Mouse (Mus musculus): ENCODE measurements around the gene Itih5.

The Itih5 gene

GRCm38 (mm10) chr2:10153201-10154075 is at the start of gene Itih5:
Gene Itih5 (plus strand): TSS chr2:10153571.
- in situ Hi-C loops (cut with MseI, MboI) = no loop called here

DNA sequence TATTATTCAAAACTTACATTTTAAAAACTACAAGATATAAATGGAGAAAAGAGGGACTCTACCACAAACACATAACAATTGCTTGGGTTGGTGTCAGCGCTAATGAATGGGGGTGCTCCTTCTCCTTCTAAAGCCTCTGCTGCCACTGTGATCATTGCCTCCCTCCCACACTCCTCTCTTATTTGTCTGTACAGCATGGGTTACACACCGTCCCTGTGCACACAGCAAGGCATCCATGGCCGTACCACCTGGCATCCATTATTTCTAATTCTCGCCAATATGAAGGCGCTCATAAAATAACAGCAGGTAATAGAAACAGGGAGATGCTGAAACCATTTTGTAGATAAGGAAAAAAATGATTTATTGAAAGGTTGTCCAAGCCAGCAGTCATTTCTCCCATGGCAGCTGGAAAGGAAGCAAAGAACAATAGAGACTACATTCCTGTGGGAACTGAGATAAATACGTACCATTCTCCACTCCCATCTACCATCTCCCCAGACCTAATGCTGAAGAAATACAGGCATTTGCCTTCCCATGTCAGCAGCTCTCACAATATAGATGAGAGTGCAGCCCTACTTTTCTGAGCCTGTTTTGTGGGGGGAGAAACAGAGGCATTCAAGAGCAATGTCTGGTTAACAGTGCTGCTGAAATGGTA is 44.7 kb upstream of the Itih5 start:
- in situ Hi-C loops (cut with MseI, MboI) = no loop called here

DNA sequence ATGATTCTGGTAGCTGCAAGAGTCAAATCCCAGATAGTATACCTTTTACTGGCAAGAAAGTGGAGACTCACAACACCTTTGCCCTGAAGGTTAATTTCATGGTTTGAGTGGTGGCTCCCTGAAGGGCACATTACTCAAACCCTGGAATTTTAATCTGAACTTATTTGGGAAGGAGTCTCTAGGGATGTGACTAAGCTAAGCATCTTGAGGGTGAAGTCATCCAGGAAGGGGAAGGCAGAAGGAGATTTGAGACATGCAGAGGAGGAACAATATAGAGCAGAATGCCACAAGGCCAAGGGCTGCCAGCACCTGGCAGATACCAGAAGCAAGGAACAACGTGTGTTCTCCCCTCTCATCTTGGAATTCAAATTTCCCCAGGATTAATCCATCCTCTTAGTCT is 34.6 kb upstream of the Itih5 start:
- in situ Hi-C loops (cut with MseI, MboI) = no loop called here

- in situ Hi-C loops (cut with MseI, MboI) = no loop called here
Measured at GRCm38 (mm10) chr2:10119276-10119675, 34.1 kb upstream of the Itih5 start.

- in situ Hi-C loops (cut with MseI, MboI) = no loop called here
Measured at GRCm38 (mm10) chr2:10121826-10122225, 31.5 kb upstream of the Itih5 start.

DNA sequence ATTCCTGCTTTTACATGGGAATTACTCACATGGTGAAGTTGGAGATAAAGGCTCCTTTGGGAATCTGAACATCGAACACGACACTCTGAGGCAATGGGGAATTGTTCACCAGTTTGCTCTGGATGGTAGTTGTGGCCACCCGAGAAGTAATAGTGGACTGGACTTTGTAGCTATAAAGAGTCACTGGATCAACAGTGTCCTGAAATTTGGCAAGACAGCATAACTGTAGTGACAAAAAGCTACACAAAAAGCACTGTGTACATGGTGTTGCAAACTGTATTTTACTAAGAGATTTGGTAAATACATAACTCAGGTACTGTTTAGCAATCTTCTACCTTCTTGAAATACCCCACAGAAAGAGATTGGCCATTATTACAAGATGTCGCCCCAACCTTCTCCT is 27.2 kb upstream of the Itih5 start:
- in situ Hi-C loops (cut with MseI, MboI) = no loop called here

- in situ Hi-C loops (cut with MseI, MboI) = no loop called here
Measured at GRCm38 (mm10) chr2:10127471-10127870, 25.9 kb upstream of the Itih5 start.

GRCm38 (mm10) chr2:10128571-10128970 is 24.8 kb upstream of the Itih5 start:
- in situ Hi-C loops (cut with MseI, MboI) = no loop called here

DNA sequence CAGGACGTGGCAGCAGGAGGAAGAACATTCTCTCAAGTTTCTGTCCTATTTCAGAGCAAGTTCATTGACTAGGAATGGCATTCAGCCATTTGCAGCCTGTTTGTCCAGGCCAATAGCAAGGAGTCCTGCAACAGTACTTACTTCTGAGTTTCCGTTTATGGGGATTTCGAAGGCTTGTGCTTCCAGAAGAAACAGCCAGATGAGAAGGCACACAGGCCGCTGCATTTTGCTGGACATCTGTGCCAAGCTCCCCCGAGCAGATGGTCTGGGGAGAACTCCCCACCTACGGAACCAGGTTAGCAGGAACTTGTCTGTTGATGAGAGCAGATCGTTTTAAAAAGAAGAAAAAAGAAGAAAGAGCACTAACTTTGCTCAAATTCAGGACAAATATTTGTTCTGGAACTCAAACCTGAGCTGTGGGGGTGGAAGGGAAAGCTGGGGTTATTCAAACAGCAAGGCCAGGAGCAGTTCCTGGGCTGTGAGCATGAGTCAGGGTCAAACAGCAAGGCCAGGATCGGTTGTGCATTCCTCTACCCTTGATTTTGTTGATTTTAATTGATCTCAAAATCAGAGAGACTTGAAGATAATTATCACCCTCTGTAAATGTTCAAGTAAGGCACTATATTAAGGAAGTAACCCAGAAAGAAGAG is 22.9 kb upstream of the Itih5 start:
- in situ Hi-C loops (cut with MseI, MboI) = no loop called here

GRCm38 (mm10) chr2:10131296-10131695 is 22.1 kb upstream of the Itih5 start, which contains the start of gene Itih2:
Gene Itih2 (minus strand): TSS chr2:10131396.
- in situ Hi-C loops (cut with MseI, MboI) = no loop called here

DNA sequence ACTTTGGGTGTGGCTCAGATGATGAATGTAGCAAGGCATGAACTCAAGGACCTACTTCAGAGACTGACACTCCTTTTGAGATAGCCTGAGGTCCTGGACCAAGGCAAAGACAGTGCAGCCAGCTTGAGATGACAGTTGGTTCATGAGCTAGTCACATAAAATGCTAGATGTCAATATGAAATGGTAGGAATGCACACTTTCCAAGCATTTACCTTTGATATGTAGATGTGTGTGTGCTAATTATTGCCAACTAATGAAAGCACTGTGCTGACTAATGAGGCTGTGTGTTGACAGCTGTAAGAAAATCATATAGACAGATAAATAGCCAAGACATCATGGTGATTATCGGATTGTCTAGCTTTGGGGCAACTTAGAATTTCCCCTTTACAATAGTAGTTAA is 21.2 kb upstream of the Itih5 start:
- in situ Hi-C loops (cut with MseI, MboI) = no loop called here

- in situ Hi-C loops (cut with MseI, MboI) = no loop called here
Measured at GRCm38 (mm10) chr2:10133941-10134340, 19.4 kb upstream of the Itih5 start.

DNA sequence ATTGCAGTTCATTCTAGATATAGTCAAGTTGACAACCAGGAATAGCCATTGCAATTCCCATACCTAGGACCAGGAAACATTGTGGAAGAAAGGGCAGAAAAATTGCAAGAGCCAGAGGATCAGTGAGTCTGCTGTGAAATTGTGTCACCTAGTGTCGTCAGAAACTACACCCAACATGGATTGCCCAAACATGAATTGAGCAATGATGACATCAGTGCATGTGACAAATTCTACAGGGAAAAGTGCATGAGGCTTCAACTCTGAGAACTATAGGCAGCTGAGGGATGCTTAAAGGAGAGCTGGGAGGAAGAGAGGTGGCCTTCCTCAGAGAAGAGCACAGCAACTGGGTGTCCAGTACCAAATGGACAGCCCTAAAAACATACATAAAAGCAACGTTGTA is 16.1 kb upstream of the Itih5 start:
- in situ Hi-C loops (cut with MseI, MboI) = no loop called here

- in situ Hi-C loops (cut with MseI, MboI) = loop anchor here in 1 of 2 experiments (10.0 kb wide), 1 partner anchor 144 kb away; no protein-coding TSS in a partner anchor
Measured at GRCm38 (mm10) chr2:10140456-10140855, 12.9 kb upstream of the Itih5 start.

DNA sequence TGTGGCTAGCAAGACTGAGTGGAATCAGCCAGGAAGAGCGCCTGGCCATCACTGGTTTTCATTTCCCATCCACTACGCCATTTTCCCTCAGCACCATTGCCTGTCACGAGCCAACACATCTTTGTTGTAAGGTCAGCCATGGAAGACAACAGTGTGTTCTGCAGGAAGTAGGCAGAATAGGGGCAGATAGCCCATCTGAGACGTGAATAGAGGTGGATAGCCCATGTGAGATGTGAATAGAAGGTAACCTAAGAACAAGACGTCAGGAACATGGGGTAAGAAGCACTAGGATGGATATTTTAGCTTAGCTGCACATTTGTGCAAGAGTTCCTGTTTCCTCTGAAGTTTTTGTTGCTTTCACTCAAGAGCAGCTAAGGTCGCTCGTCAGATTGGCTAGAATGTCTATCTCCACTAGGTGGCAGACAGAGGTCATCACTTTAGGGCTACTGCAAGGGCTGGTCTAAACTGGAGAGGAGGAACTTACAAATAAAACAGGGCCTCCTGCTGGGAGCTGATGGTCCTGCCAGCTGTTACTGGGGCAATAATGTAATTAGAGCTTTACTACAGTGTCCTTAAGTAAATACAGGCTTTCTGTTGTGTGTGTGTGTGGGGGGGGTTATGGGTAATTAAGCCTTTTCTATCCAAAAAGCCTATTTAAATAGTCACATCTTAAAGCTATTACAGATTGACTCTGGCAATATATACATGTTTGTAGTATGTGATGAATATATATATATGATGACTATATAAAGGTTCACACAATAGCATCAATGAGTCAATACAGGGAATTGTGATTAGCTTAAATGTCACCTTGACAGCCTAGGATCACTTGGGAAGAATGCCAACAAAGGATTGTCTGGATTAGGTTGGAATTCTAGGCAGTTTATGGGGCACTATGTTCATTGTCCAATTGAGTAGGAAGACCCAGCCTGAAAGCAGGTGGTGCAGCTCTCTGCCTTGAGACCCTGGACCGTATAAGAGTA is 10.6 kb upstream of the Itih5 start:
- in situ Hi-C loops (cut with MseI, MboI) = loop anchor here in 1 of 2 experiments (10.0 kb wide), 1 partner anchor 142 kb away; no protein-coding TSS in a partner anchor

DNA sequence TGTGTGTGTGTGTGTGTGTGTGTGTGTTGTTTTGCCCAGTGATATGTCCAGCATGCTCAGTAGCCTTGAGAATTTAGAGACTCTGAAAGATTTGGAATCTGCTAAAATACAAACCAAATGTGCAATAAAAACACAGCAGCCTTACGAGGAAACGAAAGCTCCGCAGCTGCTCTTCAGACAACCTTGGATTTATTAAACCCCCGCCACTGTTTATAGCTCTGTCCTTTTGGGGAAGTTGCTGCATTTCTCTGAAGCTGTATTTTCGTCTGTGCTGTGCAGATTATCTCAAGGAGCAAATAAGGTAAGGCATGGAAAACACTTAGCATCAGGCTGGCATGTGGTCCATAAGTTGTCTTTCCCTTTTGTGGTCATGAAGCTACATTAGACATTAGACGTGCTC is 7.9 kb upstream of the Itih5 start:
- in situ Hi-C loops (cut with MseI, MboI) = loop anchor here in 1 of 2 experiments (10.0 kb wide), 1 partner anchor 139 kb away; no protein-coding TSS in a partner anchor

DNA sequence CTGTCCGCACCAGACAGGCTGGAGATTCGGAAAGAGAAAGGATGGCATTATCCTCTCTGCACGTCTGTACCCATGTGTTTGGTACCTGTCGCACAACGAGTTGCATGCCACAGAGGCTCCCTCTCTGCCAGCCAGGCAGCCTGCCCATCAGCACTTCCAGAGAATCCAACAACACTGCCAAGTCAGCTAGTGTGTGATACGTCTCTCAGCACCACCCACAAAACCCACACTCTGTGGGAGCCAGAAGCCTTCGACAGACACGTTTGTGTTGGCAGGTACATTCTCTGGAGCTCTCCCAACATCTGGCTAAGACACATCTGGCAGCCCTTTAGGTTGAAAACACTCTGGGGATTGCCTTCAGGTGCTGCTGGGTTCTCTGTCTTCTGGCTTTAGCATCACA is 6.2 kb upstream of the Itih5 start:
- in situ Hi-C loops (cut with MseI, MboI) = loop anchor here in 1 of 2 experiments (10.0 kb wide), 1 partner anchor 138 kb away; no protein-coding TSS in a partner anchor

- in situ Hi-C loops (cut with MseI, MboI) = no loop called here
Measured at GRCm38 (mm10) chr2:10152590-10152989, 781 bp upstream of the Itih5 start.

DNA sequence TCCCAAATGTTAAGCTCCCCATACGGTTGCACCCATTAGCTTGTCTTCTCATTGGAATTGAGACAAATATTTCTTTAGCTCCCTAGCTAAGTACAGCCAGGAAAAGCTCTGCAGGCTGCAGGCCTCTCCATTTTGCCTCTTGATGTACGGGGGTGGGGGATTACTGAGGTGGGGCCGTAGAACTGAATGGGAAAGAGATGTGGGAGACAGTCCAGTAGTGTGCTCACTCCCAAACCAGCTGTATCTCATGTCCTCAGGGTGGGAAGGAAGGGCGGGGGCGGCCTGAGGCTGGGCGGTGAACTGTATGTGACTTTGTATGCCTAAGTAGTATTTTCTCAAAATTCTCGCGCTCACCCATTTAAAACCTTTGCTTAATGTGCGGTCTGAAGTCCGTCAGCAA is 3.8 kb downstream of the Itih5 start:
- in situ Hi-C loops (cut with MseI, MboI) = no loop called here

DNA sequence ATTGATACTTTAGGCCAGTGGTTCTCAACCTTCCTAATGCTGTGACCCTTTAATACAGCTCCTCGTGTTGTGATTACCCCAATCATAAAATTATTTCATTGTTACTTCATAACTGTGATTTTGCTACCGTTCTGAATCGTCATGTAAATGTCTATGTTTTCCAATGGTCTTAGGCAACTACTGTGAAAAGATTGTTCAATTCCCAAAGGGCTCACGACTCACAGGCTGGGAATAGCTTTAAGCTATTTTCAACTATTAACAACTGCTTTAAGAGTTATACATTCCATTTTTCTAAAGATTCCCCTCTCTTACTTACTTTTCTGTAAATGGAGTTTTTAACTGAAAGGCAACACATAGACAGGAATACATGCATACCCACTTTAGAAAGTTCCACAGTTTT is 8.6 kb downstream of the Itih5 start:
- in situ Hi-C loops (cut with MseI, MboI) = no loop called here

- in situ Hi-C loops (cut with MseI, MboI) = no loop called here
Measured at GRCm38 (mm10) chr2:10166635-10167034, 13.3 kb downstream of the Itih5 start.

Measured in mouse trophoblast stem cell (cell line).